17 mouse cellular contexts compared by ENCODE assay signal in genomic region chr17:4964192-4964877, GRCm38 (mm10). TPM values are rescaled to one million over a fixed set of nuclear protein-coding genes. Genes with fewer than 3 reads are reported as not detected.
DNase-seq lines count a peak whose midpoint lies in the region; ATAC-seq and TF ChIP-seq lines count a peak whose summit lies in the region.
"Had no signal": no experiment of that assay in that cellular context is flagged by ENCODE, and none has a peak within 500 bp of the region (broad histone marks: within the 10 kb centered on the region; RNA-seq: fewer than 3 reads in every experiment).

No protein-coding gene starts in this region.

- 60% methylated on average over 10 of the region's 10 CpGs for WGBS in forebrain, postnatal 0 days
- WGBS in forebrain, embryonic 11.5 days: 88% methylated on average over 10 of the region's 10 CpGs
- WGBS in lung, embryonic 16.5 days: 79% methylated on average over 10 of the region's 10 CpGs

- peak; percentile 38 for DNase-seq in forebrain, postnatal 0 days
- no peak for DNase-seq in forebrain, embryonic 11.5 days (ENCODE audit: low spot score)
- no peak for DNase-seq in lung, postnatal 14 days
- DNase-seq in R1 (ENCODE audit: low read depth, low spot score): peak; percentile 86
- no peak for DNase-seq in thymus, postnatal 36 days
- no peak for DNase-seq in thymus, adult 18-20 months
- DNase-seq: adrenal gland, postnatal 36 days; gastrocnemius, postnatal 14 days; lung, embryonic 14.5 days; thymus, adult 2 months had no signal

- H3K27me3 ChIP-seq in forebrain, postnatal 0 days (ENCODE audit: insufficient read depth, low read length): no peaks in the 10 kb centered on the region
- no peaks in the 10 kb centered on the region for H3K27me3 ChIP-seq in forebrain, embryonic 11.5 days (ENCODE audit: control insufficient read depth, insufficient read depth, low read length)
- no peaks in the 10 kb centered on the region for H3K27me3 ChIP-seq in lung, embryonic 16.5 days (ENCODE audit: control insufficient read depth, insufficient read depth, low read depth, low read length)
- H3K27me3 ChIP-seq: embryonic facial prominence, embryonic 13.5 days; heart, embryonic 13.5 days; limb, embryonic 12.5 days; midbrain, embryonic 13.5 days had no signal

- H3K9ac ChIP-seq in forebrain, postnatal 0 days: no peak overlapping the region
- no peak overlapping the region for H3K9ac ChIP-seq in forebrain, embryonic 11.5 days (ENCODE audit: low read length)
- no peak overlapping the region for H3K9ac ChIP-seq in lung, embryonic 16.5 days (ENCODE audit: low read length)
- H3K9ac ChIP-seq: embryonic facial prominence, embryonic 13.5 days; heart, embryonic 13.5 days; limb, embryonic 12.5 days; lung, embryonic 14.5 days; midbrain, embryonic 13.5 days had no signal

- no peaks in the 10 kb centered on the region for H3K4me1 ChIP-seq in forebrain, postnatal 0 days (ENCODE audit: insufficient read depth)
- no peaks in the 10 kb centered on the region for H3K4me1 ChIP-seq in forebrain, embryonic 11.5 days (replicated peaks; ENCODE audit: control insufficient read depth, insufficient read depth, low read length)
- no peaks in the 10 kb centered on the region for H3K4me1 ChIP-seq in lung, embryonic 16.5 days (replicated peaks; ENCODE audit: control insufficient read depth, insufficient read depth, low read length)
- H3K4me1 ChIP-seq: embryonic facial prominence, embryonic 13.5 days; heart, embryonic 13.5 days; limb, embryonic 12.5 days; midbrain, embryonic 13.5 days had no signal

- H3K9me3 ChIP-seq in forebrain, postnatal 0 days (ENCODE audit: low read length): no peaks in the 10 kb centered on the region
- no peaks in the 10 kb centered on the region for H3K9me3 ChIP-seq in forebrain, embryonic 11.5 days (ENCODE audit: control insufficient read depth, low read length)
- no peaks in the 10 kb centered on the region for H3K9me3 ChIP-seq in lung, embryonic 16.5 days (ENCODE audit: control insufficient read depth, low read length)
- H3K9me3 ChIP-seq: embryonic facial prominence, embryonic 13.5 days; heart, embryonic 13.5 days; limb, embryonic 12.5 days; midbrain, embryonic 13.5 days had no signal

- no peak overlapping the region for H3K4me3 ChIP-seq in forebrain, postnatal 0 days (ENCODE audit: low read depth, low read length)
- H3K4me3 ChIP-seq in forebrain, embryonic 11.5 days (ENCODE audit: low read depth, low read length): no peak overlapping the region
- H3K4me3 ChIP-seq in lung, embryonic 16.5 days (ENCODE audit: low read length): no peak overlapping the region
- H3K4me3 ChIP-seq: embryonic facial prominence, embryonic 13.5 days; heart, embryonic 13.5 days; limb, embryonic 12.5 days; midbrain, embryonic 13.5 days had no signal

- no peak for ATAC-seq in forebrain, postnatal 0 days
- no peak for ATAC-seq in forebrain, embryonic 11.5 days (replicated peaks; ENCODE audit: low FRiP score)
- 0 out of 2 replicates have a peak, but pooled peaks have one; percentile 7 for ATAC-seq in lung, embryonic 16.5 days (ENCODE audit: low read depth)
- ATAC-seq in megakaryocyte, adult 5-6 weeks (ENCODE audit: poor library complexity, severe bottlenecking): peak; percentile 54; the same call in 1 of the 2 replicates
- ATAC-seq: midbrain, embryonic 13.5 days had no signal

- H3K36me3 ChIP-seq in forebrain, postnatal 0 days (ENCODE audit: insufficient read depth): no peaks in the 10 kb centered on the region
- no peaks in the 10 kb centered on the region for H3K36me3 ChIP-seq in forebrain, embryonic 11.5 days (ENCODE audit: control insufficient read depth, insufficient read depth, low read length)
- H3K36me3 ChIP-seq in lung, embryonic 16.5 days (ENCODE audit: control insufficient read depth, insufficient read depth, low read length): no peaks in the 10 kb centered on the region
- H3K36me3 ChIP-seq: embryonic facial prominence, embryonic 13.5 days; heart, embryonic 13.5 days; limb, embryonic 12.5 days; midbrain, embryonic 13.5 days had no signal

- H3K27ac ChIP-seq in forebrain, postnatal 0 days (ENCODE audit: low read depth, low read length): no peak overlapping the region
- no peak overlapping the region for H3K27ac ChIP-seq in forebrain, embryonic 11.5 days (ENCODE audit: low read depth, low read length)
- no peak overlapping the region for H3K27ac ChIP-seq in lung, embryonic 16.5 days (ENCODE audit: low read length)
- H3K27ac ChIP-seq: embryonic facial prominence, embryonic 13.5 days; heart, embryonic 13.5 days; kidney, postnatal 0 days; limb, embryonic 12.5 days; midbrain, embryonic 13.5 days had no signal

- H3K4me2 ChIP-seq in forebrain, postnatal 0 days (ENCODE audit: low read depth): no peak overlapping the region
- no peak overlapping the region for H3K4me2 ChIP-seq in forebrain, embryonic 11.5 days (ENCODE audit: low read depth, low read length, severe bottlenecking)
- no peak overlapping the region for H3K4me2 ChIP-seq in lung, embryonic 16.5 days (ENCODE audit: low read depth, low read length)
- H3K4me2 ChIP-seq: embryonic facial prominence, embryonic 13.5 days; heart, embryonic 13.5 days; limb, embryonic 12.5 days; lung, embryonic 14.5 days; midbrain, embryonic 13.5 days had no signal

- TF ChIP-seq CTCF in forebrain, postnatal 0 days (IDR thresholded peaks at IDR 0.05; ENCODE audit: low read depth): no peak

RNA-seq across cellular contexts. Expression of gene Arid1b, which starts 29.8 kb away (rescaled TPM):
- 40.5 and 51.6 TPM in 2 replicates for total RNA-seq in forebrain, postnatal 0 days (2014; rRNA removed)
- 8.0 and 10.5 TPM in 2 replicates for polyA plus RNA-seq in forebrain, postnatal 0 days (2015; fragmentation: Nextera tagmentation; extraction: Ambion mirVana)
- polyA plus RNA-seq in forebrain, embryonic 11.5 days (2014; fragmentation: Nextera tagmentation; extraction: Ambion mirVana): 15.5 and 16.3 TPM in 2 replicates
- polyA plus RNA-seq in lung, embryonic 16.5 days (2015; fragmentation: Nextera tagmentation; extraction: Ambion mirVana): 10.2 and 10.6 TPM in 2 replicates
- total RNA-seq in megakaryocyte, adult 5-6 weeks (2015): 23.0 and 28.1 TPM in 2 replicates
- 15.2 and 19.0 TPM in 2 replicates for total RNA-seq in megakaryocyte, adult 5-6 weeks (2017)

Comparison
In these comparisons a context has a peak if more than half of its experiments do, and no peak if none do; other contexts are left out.
1. DNase-seq: peak in forebrain, postnatal 0 days (single experiment) and R1 (single experiment); none in forebrain, embryonic 11.5 days (single experiment), lung, postnatal 14 days (single experiment), thymus, postnatal 36 days (0 of 2) and thymus, adult 18-20 months (0 of 2).
2. ATAC-seq: peak in lung, embryonic 16.5 days (single experiment) and megakaryocyte, adult 5-6 weeks (single experiment); none in forebrain, postnatal 0 days (single experiment) and forebrain, embryonic 11.5 days (single experiment).